Mouse (Mus musculus): ENCODE results near the gene Rassf6.

Rassf6 gene

DNA sequence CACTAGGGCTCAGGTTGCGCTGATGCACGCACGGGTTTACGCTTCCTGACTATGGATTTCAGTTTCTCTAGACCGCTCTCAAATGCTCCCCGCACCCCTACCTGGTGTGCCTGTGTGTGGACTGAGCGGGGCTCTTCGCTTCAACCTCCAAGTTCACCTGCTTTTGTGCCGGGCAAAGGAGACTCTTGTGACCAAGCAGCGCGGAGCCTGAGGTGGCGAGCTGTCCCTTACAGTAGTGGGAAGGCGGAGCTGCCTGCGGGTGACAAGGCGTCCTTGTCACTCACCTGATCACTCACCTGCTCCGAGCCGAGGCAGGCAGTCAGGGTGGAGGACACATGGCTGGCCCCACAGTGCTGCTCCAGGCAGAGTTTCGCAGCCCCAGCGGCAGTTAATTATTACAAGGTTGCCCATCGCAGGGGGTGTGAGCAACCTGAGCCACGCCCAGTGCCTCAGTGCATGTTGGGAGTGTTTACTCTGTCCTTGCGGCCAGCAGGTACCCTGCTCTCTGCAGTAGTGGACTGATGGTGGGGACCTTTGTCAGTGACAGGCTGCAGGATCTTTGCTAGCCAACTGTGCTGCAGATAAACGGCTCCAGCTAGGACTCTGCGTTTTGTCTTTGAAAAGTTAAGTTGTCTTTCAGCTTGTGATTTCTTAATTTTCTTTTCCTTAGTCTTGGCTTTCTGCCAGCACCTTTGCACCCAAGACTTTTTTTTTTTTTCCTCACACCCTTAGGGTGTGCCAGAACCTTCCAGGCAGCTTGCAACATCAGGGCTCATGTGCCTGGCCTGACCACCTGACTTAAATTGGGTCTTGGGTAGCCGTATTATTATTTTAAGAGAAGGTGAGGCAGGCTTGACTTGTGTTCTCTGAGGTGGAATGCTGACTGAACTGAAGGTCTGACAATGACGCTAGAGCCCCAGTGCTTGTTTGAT is at the start of gene Rassf6:
TSS of gene Rassf6 (minus strand) at position 372 of the 932 bp plus-strand sequence.
- no peak for DNase-seq (ENCODE audit: low read depth, low spot score)

DNA sequence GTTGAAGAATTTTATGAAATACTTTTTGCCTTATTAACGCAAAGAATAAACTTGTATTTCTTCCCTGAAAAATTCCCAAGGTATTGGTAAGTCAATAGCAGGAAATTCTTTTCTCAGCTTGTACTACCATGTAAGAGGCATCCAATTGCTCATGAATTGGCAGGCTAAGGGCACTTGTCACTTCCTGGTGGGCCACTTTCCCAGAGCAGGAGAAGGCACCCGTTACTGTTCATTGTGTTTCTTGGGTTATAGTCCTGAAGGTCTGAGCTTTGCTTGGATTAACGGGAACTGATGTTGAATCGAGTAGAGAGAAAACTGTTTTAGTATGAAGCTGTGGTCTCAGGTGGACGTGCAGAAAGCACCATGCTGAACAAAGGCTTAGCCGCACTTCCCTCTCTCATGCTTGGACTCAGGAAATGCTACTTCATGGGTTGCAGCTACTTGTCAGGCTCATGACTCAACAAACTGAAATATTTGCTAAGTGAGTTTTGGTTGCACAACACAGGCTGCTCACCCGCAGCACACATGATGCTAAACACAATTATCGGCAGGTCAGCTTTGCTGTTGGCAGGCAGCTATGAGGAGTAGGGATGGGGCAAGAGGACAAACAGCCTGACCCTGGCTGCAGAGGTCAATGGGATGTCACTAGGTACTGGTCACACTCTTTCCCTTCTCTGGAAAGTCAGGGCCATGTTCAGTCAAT is 49.1 kb upstream of the Rassf6 start:
- no peak for DNase-seq (ENCODE audit: low read depth, low spot score)

DNA sequence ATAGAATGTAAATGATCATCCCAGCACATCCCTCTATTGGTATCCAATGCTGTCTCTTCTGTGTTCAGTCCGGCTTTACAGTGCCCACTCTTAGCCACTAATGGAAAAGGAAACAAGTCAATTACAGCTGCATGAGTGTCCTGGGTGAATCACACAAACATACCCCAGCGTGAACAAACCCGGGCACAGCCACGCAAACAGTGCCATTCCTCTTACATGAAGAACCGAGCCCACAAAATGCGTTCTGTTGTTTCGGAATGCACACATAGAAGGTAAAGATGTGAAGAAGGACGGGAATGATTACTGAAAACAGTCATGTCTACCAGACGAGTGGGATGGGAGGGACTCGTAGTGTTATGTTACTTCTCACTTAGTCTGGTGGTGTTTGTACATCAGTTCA is 47.5 kb upstream of the Rassf6 start:
- no peak for DNase-seq (ENCODE audit: low read depth, low spot score)

DNA sequence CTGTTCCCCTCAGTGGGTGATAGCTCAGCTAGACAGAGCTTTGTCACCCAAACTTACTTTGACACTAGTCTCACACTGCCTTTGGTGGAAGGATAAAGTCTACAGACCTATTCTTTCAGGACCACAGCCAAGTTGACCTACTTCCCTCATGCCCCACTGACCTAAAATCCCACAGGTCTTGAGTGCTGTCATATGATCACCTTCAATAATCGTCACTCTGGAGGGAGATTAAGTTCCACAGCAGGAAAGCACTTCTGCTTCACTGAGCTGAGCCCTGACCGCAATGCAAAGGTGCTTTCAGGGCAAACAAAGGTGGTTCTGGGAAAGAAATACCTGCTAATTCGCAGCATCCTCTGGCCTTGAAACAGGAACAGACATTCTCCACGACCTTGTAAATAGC is 44.5 kb upstream of the Rassf6 start:
- DNase-seq (ENCODE audit: low read depth, low spot score), result no peak

DNA sequence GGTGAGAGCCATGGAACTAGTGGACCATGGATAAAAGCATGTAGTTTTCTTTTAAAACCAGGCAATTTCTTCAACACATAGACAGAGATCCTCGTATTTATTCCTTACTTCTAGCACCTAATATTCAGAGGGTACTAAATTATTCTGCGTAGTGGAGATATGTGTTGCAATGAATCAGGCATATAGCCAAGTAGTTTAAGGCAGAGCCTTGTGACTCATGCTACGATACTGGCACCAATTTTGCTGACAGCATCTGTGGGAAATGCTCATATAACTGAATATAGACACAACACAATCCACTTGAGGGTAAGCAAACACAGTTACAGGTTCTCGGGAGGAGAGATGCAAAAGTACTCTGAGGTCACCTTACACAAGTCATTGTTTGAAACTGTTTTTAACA is 41.4 kb upstream of the Rassf6 start:
- no peak for DNase-seq (ENCODE audit: low read depth, low spot score)

DNA sequence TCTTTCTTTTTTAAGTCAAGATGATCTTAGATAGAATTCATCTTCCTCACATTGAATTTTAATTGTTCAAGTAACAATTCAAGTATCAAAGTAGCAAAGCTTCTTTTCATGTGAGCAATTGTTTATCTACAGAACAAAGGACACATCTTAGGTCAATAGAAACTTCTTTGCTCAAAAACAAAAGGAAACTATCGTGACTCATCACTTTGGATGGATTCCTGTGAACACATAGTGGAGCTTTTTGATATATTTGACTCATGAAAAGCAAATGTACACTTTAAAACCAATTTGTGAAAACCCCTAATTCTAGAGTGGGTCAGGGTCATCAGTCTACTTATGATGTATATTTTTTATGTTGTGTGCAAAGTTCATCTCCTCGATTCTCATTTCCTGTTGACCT is 37.1 kb upstream of the Rassf6 start:
- no peak for DNase-seq (ENCODE audit: low read depth, low spot score)

DNA sequence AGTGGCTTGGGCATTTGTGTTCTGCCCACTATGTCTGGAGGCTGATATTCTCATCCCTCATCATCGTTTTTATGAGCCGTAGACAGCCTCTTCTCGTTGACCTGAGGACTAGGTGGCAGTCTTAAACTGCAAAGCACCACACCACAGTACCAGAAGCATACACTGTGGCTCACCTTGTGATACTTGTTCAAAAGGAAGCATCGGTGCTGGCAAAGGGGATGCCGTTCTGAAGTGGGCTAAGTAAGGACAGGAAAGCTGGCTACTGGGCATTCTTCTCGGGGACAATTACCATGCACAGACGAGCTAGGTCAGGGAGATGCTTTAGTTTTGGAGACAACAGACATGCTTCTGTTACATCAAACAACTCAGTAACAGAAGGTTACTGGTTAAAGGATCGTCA is 21.4 kb upstream of the Rassf6 start:
- DNase-seq (ENCODE audit: low read depth, low spot score), result no peak

DNA sequence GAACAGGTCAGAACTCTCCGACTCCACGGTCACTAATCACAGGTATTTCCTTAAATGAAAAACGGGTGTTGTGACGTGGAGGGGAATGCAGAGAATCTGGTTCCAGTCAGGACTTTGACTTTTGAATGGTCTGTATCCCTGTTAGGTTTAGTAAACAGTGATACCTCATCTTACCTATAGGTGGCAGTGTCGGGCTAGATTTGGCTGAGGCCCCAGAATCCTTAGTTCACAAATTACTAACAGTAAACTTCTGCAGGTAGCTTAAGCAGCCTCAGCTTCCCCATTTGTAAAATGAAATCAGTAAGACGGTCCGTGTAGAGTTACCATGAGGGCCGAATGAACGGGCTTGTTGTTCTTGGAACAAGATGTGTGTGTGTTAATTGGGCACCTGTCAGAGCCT is 21.0 kb upstream of the Rassf6 start:
- DNase-seq (ENCODE audit: low read depth, low spot score), result no peak

DNA sequence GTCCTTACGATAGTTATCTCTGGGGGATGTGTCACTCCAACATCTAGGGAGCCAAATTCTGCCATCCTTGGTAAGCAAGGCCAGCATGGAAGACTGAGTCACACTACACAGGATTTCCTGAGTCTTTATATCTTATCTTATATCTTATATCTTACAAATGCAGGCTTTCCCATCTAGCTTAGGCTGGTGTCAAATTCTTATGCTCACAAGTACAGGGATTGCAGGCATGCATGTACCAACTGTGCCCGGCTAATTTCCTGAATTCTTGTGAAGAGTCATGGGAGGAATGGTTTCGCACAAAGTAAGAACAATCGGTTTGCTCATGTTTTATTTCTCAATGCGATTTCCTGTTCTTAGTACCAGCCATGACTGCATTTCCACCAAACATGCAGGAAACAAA is 20.0 kb upstream of the Rassf6 start:
- no peak for DNase-seq (ENCODE audit: low read depth, low spot score)

DNA sequence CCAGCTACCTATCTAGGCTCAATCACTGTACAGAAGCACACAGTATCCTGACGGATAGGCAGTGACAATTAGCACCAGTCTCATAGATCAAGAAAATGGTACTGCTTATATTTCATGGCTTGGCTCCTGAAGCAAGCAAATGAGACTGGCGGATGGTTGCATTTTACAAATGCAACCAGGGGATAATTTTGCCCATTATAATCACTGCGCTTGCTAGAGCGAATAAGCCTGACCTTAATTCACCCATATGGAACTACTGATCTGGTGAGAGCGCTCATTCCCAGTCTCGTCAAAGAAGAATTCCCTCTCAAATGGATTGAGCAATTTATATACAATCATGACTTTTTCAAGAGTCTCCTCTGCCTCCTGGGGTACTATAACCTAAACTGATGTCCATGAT is 16.2 kb upstream of the Rassf6 start:
- DNase-seq (ENCODE audit: low read depth, low spot score), result no peak

DNA sequence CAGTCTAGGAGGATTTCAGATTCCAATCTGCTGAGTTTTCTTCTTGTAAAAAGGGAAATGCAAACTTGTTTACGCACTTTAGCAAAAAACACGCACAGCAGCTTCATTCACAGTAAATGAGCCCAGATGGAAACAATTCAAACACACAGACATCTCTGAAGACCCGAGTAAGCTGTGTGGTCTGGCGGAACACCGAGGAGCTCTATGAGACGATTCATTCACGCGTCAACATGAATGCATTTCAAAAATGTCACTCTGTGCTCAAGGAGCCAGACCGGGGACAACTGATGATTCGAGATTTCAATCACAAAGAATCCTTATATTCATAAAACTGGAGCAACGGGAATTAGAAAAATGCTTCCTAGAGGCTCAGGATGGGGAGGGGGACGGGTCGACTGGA is 15.4 kb upstream of the Rassf6 start:
- DNase-seq (ENCODE audit: low read depth, low spot score), result no peak

DNA sequence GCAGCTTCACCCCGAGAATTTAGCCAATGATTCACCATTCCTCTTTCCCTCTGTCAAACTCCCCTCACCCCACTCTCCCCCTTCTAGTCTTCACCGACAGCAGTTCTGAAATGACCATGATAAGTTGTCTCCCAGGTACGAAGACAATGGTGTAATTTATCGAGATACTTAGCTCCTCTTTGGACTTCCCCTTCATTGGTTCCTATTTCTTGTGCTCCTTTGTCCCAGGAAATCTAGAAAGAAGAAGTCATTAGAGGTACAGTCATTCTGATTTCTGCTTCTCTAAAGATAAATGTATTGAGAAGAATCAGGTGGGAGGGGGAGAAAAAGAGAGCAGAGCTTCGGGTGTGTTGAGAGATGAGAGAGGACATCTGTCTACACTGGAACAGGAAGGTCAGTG is 14.3 kb upstream of the Rassf6 start:
- DNase-seq (ENCODE audit: low read depth, low spot score), result no peak

DNA sequence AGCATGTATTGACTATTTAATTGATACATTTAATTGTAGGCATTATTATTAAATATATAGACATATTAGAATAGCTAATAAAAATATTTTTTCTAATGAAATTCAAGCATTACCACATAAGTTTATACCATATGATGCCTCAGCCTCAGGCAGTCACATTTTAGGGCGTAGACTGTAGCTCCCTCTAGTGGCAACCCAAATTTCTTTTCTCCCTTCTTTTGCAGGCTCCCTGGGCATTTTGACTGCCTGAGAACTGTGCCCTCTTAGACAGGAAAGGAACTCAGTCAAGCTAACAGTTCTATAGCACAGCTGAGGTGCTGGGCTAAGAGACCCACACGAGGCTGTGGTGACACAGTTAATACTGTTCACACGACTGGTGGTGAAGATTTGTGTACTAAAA is 12.3 kb upstream of the Rassf6 start:
- DNase-seq (ENCODE audit: low read depth, low spot score), result peak; percentile 32

DNA sequence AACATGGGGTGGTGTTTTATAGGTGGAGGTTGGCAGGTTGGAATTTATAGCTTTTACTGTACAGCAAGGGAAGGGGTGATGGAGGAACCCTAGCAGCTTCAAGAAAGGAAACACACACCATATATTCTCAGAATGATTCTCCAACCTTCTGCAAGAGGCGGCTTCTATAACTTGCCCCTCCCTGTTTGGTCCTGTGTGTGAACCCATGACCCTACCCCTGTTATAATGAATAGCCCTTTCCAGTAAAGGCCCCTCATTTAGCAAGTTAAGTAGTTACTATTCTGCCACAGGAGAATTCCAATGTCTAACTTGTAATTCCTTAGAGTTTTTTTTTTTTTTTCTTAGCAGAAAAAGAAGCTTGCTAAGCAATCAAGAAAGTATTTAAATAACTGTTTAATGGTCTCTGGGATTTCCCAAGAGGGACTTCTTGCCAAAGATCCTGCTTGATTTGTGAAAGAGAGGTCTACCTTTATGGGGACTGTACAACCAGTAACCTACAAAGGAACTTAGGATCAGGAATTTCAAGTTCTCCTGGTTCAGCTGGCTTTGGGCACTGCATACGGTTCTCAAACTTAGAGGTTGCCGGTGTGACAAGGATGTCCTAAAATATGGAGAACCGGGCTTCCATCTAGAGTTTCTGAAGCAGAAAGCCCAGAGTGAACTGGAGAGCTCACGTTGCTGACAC is 10.2 kb upstream of the Rassf6 start:
- DNase-seq (ENCODE audit: low read depth, low spot score), result no peak

DNA sequence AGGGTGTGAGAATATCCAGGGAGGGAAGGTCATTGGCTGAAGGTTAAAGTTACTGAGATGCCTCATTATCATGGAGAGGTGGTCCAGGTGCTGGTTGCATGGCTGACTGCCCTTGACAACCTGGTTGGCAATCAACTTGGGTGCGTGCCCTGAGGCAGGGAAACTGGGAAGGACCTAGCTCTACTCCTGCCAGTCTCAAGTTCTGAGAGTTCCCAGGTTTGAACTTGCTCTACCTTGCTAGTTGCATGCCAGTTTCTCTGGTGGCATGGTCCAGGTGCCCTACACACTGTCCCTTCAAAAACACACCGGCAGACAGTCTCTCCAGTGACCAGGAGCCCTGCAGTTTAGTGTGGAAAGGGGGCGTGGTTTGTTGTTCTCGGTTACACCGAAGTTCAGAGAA is 7.0 kb upstream of the Rassf6 start:
- no peak for DNase-seq (ENCODE audit: low read depth, low spot score)

DNA sequence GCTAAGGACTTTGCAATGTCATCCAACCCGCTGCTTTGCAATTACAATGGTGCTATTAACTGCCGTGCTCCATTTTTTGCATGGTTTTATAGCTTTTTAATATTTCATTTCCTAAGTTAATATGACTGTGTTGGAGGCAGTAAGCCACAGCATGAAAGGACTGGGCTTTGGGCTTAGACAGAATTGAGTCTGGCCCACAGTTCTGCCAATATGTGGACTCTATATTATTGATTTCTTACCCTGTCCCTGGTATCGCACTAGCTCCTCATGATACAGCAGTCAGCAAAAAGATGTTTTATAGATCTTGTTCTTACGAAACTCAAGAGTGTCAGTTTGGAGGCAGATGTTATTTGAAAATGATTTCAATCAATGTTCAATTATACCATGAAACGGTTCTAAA is 5.9 kb upstream of the Rassf6 start:
- no peak for DNase-seq (ENCODE audit: low read depth, low spot score)

DNA sequence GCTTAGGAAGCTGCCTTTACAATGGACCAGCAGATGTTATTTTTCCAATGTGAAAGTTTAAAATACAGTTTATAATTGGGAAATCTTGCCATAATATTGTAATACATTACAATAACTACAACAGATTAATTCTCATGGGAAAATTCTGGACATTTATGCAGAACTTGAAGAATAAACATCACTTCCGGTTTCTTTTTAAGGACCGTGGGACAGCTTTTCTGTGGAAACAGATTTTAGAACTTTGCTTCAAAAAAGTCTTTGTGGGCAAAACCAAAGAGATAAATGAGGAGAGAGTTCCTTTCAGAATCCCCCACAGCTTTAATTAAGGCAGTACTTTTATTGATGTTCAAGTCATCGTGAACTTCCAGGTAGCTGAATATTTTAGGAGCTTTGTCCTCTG is 5.1 kb upstream of the Rassf6 start:
- no peak for DNase-seq (ENCODE audit: low read depth, low spot score)

DNA sequence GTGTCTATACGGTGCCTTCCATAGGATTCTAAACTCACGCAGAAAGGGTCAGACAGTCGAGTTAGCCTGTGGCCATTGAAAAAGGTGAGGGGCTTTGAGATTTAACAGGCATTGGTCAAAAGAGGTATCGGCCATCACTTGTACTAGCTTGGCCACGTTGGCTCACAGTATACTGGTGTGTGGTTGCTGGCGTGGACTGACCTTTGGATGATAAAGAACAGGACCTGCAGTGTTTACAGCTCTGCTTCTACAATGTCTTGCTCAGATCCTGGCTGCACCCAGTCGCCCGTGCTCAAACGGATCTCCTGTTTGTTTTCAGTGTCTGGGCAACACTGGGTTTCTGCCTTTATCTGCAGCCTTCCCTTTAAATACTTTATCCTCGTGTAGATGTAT is 757 bp upstream of the Rassf6 start:
- no peak for DNase-seq (ENCODE audit: low read depth, low spot score)

DNA sequence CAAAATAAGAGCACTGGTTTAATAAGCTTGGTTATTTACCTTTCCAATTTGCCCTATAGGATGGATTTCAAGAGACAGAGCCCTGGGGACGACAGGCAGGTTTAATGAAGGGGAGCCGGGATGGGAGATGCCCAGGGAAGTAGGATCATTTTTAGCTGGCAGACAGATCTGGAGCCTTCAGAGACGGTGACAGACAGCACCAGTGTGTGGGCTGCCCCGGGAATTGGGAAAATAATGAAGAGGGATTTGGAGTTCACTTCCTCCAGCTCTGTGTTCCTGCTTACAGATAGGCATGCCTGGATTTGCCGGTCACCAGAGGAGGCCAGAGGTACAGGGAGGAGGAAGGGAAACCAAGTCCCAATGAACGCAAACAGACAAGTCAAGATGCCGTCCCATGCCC is 5.6 kb downstream of the Rassf6 start:
- no peak for DNase-seq (ENCODE audit: low read depth, low spot score)

DNA sequence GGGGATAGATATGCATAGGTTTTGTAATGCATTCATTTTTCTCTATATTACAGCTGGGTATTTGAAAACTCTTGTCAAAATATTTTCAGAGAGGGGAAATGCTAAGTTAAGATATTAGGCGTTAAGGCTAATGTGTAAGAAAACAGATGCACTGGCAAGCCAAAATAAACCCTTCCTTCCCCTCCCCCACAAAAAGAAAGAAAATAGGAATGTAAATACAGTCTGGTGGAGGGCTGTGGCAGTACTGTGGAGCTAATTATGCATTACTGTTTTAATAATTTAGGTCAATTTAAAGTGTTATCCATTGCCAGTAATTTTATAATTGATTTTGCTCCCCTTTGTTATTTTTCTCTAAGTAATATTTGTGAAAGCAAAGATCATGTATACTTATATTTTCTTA is 11.9 kb downstream of the Rassf6 start:
- no peak for DNase-seq (ENCODE audit: low read depth, low spot score)

DNA sequence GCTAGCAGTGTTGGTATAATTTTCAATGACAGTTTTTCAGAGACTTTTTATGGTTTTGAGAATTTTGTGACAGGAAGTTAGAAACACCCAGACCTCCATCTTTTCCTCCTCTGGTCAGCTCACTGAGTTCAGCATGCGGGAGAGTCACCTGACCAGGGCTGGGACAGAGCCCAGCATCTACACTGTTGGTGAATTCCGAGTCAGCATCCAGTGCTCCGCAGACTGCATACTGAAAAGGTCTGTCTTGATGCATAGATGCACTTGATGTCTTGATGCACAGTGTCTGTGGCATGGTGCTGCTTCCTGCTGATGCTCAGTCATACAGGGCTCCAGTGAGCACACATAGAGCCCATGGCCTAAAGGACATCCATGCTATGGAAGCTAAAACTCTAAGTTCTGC is 12.4 kb downstream of the Rassf6 start:
- no peak for DNase-seq (ENCODE audit: low read depth, low spot score)

DNA sequence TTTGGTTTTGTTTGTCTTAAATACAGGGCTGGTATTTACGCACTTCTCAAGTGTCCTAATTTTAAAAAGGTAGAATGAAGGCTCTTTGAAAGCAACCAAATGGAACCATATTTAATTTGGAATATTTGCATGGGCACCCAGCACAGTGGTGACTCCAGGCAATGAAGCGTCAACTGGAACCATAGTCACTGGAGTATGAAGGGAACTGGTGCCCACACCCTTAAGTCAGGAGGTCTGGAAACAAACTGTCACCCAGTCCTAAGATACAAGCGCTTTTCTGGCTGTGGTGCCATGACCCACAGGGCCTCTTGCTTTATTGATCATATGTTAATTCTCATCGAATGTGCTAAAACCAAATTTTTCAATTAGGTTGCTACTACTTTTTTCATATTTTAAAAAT is 13.0 kb downstream of the Rassf6 start:
- no peak for DNase-seq (ENCODE audit: low read depth, low spot score)

Measured in brain, embryonic 18.5 days (tissue).